Mouse (Mus musculus): ENCODE results near the gene Cd2ap.
"Not testable (repeated sequence)": the region's sequence is repeated elsewhere in the genome, so short reads cannot be mapped to it uniquely, and the experiment has no call there.

Cd2ap gene

DNA sequence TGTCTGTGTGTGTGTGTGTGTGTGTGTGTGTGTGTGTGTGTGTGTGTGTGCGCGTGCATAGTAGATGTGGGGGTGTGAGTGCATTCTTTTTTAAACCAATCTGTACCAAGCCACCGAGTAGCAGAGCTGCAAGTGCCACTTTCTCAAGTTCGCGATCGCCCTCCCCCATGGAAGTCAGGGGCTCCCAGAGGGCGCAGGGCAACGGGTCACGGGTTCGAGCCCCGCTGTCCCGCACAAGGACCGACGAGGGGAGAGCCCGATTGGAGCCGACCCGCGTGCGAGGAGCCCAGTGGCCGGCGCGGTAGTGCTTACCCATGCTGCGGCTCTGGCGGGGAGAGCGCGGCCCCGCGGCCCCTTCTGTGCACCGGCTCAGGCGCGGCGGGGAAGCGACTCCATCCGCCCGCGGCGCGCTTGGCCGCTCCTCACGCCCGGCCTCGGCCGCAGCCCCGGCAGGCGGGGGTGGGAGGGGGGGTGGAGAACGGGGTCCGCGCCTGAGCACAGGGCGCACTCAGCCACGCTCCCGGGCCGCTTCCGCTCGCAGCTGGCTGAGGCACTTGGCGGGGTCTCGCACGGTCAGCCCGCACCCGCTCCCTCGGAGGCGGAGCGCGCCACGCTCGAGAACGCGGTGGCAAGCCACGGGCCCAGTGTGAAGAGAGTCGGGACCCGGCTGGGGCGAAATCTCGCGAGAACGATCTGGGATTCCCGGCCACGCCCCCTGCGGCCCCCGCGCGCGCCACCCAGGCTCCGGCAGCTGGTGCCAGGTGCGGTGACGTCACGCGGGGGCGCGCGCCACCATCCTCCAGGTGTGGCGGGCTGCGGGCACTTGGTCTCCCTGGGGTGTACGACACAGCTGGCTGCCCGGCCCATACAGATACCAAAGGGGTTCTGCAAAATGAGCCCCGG is at the start of gene Cd2ap:
Gene Cd2ap (minus strand): TSS at position 665 of the 903 bp plus-strand sequence.
- peak; percentile 99 for DNase-seq

DNA sequence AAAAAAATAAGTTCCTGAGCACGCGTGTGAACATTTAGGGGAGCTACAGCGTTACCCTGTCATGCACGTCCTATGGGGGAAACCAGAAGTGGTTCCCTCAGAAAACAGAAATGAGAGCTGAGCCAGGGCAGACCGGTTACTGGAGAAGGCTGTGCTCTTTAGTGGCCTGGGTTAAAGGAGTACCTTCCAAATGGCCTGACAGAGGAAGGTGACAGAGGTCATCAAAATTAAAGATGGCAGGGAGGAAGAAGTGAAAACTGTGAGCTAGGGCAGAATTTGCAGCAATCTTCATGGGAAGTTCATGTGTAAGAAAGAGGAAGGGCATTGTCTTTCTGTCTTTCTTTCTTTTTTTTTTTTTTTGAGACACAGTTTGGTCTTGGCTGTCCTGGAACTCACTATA is 48.3 kb upstream of the Cd2ap start:
- DNase-seq: no peak

DNA sequence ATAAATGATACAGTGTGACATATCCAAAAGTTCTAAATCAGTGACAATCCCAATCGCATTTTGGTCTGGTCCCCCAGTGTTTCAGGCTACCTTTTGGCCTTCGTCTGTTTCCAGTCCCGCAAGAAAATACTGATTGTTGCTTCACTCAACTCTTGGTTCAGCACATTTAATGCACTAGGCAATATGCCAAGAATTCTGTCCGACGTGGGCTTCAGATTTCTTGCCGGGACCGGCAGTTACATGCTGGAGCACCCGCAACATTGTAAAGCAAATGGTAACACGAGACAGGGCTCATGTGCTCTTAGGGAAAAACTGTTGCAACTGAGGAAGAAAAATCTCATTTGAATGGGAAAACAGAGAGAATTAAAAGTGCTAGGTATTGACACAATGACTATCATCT is 42.3 kb upstream of the Cd2ap start:
- DNase-seq: no peak

DNA sequence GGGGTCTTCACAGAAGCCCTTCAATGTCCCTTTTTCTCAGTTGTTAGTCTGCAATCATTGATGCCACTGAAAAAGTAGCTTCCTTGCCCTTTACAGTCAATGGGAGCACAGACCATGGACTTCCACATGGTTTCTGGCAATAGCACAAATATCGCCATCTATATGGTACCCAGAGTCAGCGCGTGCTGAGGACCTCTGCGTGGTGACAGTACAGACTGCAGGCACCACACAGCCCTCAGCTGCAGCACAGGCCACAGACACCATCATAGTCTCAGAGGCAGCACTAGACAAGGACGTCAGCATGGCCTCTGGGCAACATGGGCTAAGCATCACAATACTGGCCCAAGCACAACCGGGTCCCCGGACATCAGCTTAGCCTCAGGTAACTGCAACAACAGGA is 38.3 kb upstream of the Cd2ap start:
- DNase-seq: no peak

DNA sequence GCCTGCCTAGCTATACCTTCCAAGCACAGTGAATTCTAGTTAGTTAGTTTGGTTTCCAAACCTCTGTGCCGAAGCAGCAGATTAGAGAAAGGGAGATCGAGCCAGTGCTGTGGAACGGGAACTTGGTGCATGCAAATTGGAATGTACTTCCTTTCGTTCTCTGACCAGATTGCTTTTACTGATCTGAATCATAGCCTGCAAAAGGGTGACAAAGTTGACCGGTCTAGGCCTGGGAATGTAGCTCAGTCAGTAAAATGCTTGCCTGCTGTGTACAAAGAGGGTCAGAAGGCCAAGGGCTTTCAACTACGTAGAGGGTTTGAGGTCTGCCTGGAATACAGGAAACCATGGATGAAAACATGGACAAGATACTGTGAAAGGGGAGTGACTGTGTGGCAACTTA is 35.7 kb upstream of the Cd2ap start:
- DNase-seq: no peak

DNA sequence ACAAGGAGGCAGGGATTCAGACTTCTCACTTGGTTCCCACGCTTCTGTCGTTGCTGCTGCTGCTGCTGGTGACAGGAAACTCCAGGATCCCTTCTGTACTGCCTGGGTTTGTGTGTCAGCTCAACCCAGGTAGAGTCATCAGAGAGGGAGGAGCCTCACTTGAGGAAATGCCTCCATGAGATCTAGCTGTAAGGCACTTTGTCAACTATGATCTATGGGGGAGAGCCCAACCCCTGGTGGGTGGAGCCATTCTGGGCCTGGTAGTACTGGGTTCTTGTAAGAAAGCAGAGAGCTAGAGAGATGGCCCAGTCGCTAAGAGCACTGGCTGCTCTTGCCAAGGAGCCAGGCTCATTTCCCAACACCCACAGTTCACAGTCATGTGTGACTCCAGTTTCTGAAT is 34.0 kb upstream of the Cd2ap start:
- DNase-seq: no peak

DNA sequence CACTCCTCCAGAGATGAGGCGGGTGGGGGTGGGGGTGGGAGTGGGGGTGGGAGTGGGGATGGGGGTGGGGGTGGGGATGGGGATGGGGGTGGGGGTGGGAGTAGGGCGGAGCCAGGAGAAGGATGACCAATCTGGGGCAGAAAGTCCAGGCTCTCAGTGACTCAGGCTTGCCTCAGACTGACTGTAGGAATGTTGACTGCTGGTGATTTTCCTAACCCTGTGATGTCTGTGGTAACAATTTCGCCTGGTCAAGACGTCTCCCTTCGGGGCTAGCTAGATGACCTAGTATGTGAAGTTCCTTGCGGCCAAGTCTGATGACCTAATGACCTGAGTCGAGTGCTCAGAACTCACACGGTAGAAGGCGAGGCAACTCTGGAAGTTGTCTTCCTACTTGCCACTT is 32.9 kb upstream of the Cd2ap start:
- no peak for DNase-seq

DNA sequence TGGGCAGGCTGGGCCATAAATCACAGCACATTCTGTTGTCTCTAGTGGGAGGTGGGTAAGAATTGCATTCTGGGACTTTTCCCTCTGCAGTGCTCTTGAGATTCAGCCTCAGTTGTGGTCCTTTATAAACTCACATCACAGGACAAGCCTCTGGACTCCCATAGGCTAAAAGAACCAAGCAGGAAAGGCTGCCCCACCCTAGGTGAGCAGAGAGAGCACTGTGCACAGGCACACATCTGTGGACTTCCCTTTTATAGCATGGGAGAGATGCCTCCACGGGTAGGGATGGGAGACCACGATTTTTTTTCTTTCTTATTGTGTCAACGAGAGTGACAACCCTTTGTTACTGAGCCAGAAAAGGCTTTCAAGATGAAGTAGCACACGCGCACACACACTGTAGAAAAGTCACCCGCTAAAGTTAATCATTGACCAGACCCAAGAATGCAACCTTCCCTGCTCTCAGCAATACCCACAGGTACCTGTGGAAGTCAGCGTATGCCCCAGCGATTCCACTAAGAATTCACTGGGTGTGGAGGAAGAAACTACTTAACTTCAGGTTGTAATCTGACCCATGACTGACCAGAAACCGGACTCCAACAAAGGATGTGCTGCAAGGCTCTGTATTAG is 32.4 kb upstream of the Cd2ap start:
- DNase-seq: no peak

DNA sequence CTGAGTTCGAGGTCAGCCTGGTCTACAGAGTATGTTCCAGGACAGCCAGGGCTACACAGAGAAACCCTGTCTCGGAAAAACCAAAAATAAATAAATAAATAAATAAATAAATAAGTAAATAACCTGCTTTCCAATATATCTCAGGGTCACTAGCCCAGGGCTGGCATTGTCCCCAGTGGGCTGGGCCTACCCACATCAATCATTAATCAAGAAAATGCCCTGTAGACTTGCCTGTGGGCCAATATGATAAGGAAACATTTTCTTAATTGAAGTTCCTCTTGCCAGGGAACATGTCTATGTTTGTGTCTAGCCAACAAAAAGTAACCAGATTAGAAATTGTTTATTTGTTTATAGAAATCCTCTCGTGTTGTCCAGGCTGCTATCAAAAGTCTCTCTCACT is 31.7 kb upstream of the Cd2ap start:
- DNase-seq: no peak

DNA sequence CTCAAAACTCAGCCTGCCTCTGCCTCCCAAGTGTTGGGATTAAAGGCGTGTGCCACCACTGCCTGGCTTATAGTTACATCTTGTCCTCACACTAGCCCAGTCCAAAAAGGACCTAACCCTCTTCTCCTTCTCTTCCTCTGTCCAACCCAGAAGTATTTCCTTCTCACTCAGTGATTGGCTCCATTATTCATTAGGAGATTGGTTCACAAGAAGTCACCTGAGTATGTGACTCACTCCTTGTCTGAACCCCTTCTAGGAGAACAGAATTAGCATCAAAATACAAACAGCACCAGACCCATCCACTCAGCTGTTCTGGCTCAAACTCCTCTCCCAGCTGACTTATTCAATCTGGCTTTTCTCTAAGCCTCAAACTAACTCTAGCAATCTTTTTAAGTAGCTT is 30.0 kb upstream of the Cd2ap start:
- DNase-seq: not testable (repeated sequence)

DNA sequence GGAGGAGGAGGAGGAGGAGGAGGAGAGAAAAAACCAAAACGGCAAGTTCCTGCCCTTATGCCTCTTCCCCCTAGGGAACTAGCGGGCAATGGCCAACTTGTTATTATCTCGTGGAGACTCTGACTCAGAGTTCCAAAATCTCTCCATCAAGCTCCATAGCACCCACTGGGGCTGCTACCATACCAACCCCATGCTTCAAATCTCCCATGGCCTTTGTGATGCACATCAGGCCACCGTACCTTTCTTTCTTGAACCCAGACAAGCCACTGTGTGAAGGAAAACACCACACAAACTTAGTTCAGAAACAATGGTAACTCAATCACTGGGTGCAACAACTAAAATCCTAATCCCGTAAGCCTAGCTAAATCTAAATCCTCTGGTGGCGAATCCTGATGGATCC is 29.5 kb upstream of the Cd2ap start:
- no peak for DNase-seq

DNA sequence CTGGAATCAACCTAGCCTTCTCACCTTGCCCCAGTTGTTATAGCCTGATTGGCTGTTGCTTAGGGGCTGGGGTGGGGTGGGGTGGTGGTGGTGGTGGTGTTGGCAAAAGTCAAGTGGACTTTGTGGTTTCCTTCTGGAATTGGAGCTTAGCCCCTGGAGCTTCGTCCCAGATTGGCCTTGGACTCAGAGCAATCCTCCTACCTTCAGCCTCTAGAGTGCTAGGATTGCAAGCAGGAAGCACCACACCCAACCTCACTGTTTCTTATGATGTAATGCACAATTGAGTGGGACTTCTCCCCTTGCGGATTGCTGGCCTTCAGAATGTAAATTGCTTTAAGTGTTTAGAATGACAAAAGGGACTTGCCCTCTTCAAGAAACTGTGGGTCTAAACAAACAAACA is 24.3 kb upstream of the Cd2ap start:
- DNase-seq: no peak

DNA sequence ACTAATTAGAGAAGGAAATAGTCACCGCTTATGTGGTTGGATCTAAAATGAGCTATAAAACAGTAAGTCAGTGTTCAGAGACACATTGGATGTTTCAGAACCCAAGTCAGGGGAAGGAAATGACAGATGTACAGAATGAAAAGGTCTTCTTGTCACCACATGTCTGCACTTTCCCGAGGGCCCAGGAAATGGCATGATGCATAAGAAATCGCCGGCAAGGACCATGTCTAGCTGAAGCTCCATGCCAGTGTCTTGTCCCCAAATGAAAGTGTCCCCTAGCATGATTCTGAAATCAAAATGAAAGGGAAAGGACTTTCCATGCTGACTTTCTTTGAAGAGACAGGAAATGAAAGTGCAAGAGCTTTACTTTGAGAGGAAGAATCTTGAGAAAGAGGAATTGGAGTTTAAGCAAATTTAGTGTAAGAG is 10.8 kb upstream of the Cd2ap start:
- DNase-seq: no peak

DNA sequence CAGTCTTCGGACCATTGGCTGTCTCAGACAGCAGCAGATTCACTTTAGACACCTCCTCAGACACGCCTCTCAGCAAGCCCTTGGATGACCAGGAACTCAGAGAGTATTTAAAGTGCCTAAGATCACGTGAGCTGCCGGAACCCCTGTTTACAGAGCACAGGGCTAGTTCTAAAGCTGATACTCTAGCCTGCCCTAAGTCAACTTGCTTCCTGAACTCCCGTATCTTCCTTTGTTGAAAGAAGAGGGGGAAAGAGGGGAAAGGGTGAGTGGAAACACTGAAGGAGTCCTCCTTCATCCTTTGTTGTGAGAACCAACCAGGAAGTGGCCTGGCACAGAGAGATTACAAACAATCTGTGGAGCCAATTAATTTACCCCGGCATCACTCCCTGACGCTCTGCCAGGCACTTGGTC is 8.6 kb upstream of the Cd2ap start:
- DNase-seq: no peak

DNA sequence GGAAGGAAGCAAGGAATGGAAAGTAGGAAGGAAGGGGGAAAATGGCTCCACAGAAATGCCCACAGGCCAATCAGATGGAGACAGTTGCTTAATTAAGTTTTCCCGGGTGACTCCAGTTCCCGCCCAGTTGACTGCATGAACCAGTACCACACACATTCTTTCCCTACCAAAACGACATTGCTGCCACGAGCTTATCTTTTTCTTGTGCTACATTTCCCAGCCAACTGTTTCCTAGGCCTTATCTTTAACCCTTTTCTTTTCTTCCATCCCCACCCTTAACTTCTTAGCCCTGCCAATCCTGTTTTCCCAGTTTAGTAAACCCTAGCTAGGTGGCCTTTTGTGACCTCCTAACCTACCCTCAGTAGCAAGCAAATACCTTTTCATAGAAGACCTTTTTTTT is 7.9 kb upstream of the Cd2ap start:
- no peak for DNase-seq

DNA sequence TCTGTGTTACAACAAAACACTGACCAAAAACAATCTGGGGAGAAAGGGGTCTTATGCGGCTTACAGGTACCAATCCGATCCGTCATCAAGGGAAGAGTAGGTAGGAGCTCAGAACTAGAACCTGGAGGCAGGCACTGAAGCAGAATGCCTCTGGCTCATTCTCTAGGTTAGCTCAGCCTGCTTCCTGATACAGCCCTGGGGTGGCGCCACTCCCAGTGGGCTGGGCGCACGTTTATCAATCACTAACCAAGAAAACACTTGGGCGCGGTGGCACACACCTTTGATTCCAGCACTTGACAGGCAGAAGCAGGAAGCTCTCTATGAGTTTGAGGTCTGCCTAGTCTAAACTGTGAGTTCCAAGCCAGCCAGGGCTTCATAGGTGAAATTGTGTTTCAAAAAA is 7.3 kb upstream of the Cd2ap start:
- DNase-seq: no peak

DNA sequence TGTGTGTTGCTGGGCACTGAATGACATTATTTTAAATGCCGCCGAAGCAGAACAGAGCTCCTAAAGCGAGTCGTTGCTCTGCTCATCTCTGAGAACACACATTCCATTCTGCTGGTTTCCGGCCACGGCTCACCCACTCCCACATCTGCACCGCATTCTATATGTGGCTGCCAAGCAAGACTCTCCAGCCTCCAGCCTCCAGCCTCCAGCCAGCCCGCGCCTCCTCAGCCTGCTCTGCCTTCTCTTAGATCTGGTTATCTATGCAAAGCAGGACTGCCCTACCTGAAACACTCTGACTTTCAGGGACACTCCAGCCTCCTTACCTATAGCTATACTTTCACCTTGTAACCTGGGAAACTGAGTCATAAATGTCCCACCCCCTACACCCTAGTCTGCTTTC is 6.8 kb upstream of the Cd2ap start:
- no peak for DNase-seq

DNA sequence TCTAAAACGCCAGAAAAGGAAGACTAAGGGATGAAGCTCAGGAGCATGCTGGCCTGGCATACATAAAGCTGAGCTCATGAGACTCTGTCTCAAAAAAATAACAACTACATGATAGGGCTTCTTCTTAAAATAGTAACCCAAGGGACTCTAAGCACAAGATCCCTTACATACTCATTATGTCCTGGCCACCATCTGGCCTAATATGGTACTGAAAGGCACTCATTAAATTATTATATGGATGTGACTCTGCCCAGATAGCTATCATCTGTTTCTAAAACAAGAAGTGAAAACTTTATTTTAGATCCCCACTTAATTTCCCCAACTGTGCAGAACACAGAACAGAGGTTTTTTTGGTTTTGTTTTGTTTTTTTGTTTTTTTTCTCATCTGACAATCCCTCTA is 6.4 kb upstream of the Cd2ap start:
- no peak for DNase-seq

DNA sequence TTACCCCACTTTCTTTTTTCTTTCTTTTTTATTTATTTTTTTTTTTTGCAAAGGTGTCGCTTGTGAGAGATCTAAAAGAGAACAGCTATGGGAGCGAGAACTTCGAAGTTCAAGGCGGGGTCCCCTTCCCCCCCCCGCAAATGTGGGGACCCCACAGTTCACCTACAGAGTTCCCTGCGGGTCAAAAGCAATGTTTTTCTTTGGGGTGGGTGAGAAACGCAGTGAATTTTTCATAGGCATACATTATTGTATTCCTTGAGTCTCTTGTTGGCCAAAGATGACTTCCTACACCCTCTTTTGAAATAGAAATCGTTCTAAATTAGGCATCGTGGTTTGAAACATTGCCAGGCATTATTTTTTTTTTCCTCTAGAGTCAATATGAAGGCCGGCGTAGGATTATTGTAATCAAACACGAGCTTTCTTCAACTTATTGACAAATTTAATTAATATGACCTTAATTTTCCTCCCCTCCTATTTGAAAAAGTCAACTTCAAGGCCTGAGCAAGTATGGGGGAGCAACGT is 500 bp upstream of the Cd2ap start:
- DNase-seq: no peak

DNA sequence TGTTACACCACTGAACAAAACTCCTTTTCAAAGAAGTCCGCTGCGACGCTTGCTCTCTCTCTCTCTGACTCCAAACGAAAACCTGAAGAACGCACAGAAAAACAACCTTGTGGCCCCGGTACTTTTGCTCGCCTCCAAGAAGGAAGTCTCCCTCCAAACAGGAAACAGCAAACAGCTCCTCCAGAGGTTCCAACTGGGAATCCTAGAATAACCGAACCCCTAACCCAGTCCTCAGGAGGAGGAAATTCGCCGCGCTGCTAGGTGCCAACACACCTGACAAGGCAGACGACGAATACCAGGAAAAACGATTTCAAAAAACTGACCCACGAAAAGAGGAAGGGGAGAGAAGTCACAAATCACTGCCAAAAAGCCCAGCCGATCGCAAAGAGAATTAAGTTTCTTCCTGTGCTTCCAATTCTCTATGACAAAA is 879 bp downstream of the Cd2ap start:
- DNase-seq: peak; percentile 44 to 63

DNA sequence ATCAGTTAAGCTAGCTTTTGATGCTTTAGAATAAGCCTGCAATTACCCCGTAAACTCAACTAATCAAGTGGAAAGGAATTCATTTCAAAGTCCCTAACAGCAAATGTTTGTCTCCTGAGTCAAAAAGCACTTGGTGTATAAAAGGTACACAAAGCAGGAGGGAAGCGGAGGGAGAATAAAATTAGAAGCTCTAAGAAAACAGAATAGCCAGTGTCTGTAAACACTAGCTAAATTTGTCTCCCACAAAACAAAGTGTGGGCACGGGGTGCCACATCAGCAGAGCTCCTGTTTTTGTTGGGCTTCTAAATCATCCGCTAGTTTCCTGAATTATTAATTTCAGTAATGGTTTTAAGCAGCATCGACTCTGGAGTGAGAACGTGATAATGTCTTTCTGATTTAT is 1.4 kb downstream of the Cd2ap start:
- no peak for DNase-seq

DNA sequence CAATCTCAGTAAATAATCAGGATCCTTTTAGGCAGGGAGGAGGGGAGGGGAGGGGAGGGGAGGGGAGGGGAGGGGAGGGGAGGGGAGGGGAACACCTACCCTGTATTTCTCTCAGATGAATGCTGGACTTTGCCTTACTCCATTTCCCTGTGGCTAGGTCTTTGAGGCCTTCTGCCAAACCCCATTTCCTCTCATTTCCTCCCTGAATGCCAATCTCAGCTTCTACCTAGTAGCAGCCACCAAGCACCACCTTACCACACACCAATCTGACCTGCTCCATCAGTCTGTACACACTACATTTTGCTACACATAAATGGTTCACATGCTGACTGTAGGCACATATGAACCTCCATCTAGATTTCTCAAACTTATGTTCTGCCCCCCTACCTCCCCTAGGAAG is 6.0 kb downstream of the Cd2ap start:
- DNase-seq: peak in 1 of 2 experiments; percentile 8

DNA sequence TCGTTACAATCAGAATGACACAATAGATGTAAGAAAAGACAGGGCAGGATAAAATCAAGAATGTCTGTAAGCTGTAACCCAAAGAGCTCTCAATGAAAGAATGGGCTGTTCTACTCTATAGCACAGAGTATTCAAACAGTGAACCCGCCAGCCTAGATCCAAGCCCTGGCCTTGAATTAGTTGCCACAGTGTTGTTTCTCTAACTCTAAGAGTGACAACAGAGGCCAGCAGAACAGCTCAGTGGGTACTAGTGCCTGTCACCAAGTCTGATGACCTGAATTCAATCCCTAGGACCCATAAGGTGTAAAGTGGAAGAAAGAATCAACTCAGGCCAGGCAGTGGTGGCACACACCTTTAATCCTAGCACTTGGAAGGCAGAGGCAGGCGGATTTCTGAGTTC is 13.3 kb downstream of the Cd2ap start:
- DNase-seq: no peak

DNA sequence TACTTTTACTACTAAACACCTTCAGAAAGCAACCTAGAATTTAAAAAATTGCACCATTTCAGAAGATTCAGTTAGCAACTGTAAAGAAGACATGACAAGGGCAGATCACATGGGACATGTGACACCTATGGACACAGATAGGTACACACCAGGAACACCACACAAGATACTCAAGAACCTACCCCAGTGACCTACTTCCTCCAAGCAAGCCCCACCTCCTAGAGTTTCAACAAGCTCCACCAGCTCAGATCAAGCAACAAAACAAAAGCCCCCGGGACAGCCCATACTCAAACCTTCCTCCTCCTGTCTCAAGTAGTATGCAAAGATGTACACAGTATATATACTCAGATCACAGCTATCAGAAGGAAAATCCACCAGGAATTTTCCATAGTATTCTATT is 16.1 kb downstream of the Cd2ap start:
- no peak for DNase-seq
